Mouse (Mus musculus) adrenal gland (tissue): Measurements from ENCODE around the gene Ankdd1b.

ENCODE experiments used
- intact Hi-C: fragments of 180-260 bp; cut with DNase I; formaldehyde crosslinking; loops from one replicate; pipeline ENCODE4 v1.15.1; 2025

Gene Ankdd1b

GRCm38 (mm10) chr13:96457566-96457965, 13.4 kb downstream of the Ankdd1b start:
- intact Hi-C loops, result no loop called here

- intact Hi-C loops, result no loop called here
Observed at GRCm38 (mm10) chr13:96454288-96454687, 16.7 kb downstream of the Ankdd1b start.

GRCm38 (mm10) chr13:96452621-96453020, 18.4 kb downstream of the Ankdd1b start:
- intact Hi-C loops, result no loop called here

- intact Hi-C loops, result no loop called here
Observed at GRCm38 (mm10) chr13:96451386-96452140, 19.4 kb downstream of the Ankdd1b start.

- intact Hi-C loops, result no loop called here
Observed at GRCm38 (mm10) chr13:96450869-96451268, 20.1 kb downstream of the Ankdd1b start.

- intact Hi-C loops, result no loop called here
Observed at GRCm38 (mm10) chr13:96450205-96450856, 20.7 kb downstream of the Ankdd1b start.

GRCm38 (mm10) chr13:96440436-96440835, 30.6 kb downstream of the Ankdd1b start:
- intact Hi-C loops, result no loop called here

GRCm38 (mm10) chr13:96436921-96437320, 34.1 kb downstream of the Ankdd1b start:
- intact Hi-C loops, result no loop called here

- intact Hi-C loops, result no loop called here
Observed at GRCm38 (mm10) chr13:96435793-96436192, 35.2 kb downstream of the Ankdd1b start.

GRCm38 (mm10) chr13:96434899-96435331, 36.1 kb downstream of the Ankdd1b start:
- intact Hi-C loops, result loop anchor here (5.0 kb wide), 1 partner anchor 107 kb away; the partner anchor contains the start of genes Col4a3bp and Polk

- intact Hi-C loops, result loop anchor here (5.0 kb wide), 1 partner anchor 109 kb away; the partner anchor contains the start of genes Col4a3bp and Polk
Observed at GRCm38 (mm10) chr13:96433648-96434190, 37.3 kb downstream of the Ankdd1b start.

GRCm38 (mm10) chr13:96433041-96433440, 38.0 kb downstream of the Ankdd1b start:
- intact Hi-C loops, result loop anchor here (5.0 kb wide), 1 partner anchor 109 kb away; the partner anchor contains the start of genes Col4a3bp and Polk

GRCm38 (mm10) chr13:96432376-96432811, 38.6 kb downstream of the Ankdd1b start:
- intact Hi-C loops, result loop anchor here (5.0 kb wide), 1 partner anchor 110 kb away; the partner anchor contains the start of genes Col4a3bp and Polk

- intact Hi-C loops, result loop anchor here (1.0 to 5.0 kb wide), 2 partner anchors 111 to 163 kb away; partner anchors contain the start of genes Col4a3bp and Polk
Observed at GRCm38 (mm10) chr13:96431595-96432156, 39.3 kb downstream of the Ankdd1b start.

GRCm38 (mm10) chr13:96428531-96428930, 42.5 kb downstream of the Ankdd1b start:
- intact Hi-C loops, result no loop called here

- intact Hi-C loops, result no loop called here
Observed at GRCm38 (mm10) chr13:96426044-96426443, 45.0 kb downstream of the Ankdd1b start.

GRCm38 (mm10) chr13:96424496-96425274, 46.3 kb downstream of the Ankdd1b start:
- intact Hi-C loops, result no loop called here

- intact Hi-C loops, result no loop called here
Observed at GRCm38 (mm10) chr13:96421230-96421629, 49.8 kb downstream of the Ankdd1b start.

- intact Hi-C loops, result no loop called here
Observed at GRCm38 (mm10) chr13:96418487-96418886, 52.5 kb downstream of the Ankdd1b start.

GRCm38 (mm10) chr13:96417261-96417813, 53.7 kb downstream of the Ankdd1b start:
- intact Hi-C loops, result no loop called here
